Mouse (Mus musculus) lung, postnatal 0 days (tissue): ENCODE results near the gene Hoxd12. TPM values are rescaled to one million over a fixed set of nuclear protein-coding genes. Genes with fewer than 3 reads are reported as not detected.

Experiments
- ATAC-seq: fragments of 200-750 bp; cut with Nextera tagmentation; 2 replicates; pipeline ENCODE4 v1.8.0; 2017; ENCODE audit warnings: moderate library complexity
- DNase-seq: peaks from one replicate; pipeline ENCODE4 v3.0.0-alpha.2; 2016; ENCODE audit warnings: low spot score
- H3K27ac ChIP-seq: fragments of 300-500 bp; sonication (generic); 2 replicates; pipeline ENCODE4 v1.5.1; 2014; ENCODE audit warnings: antibody characterized with exemption, mild to moderate bottlenecking, low read length, mixed read lengths
- H3K27me3 ChIP-seq: fragments of 300-500 bp; sonication (generic); replicated peaks from 2 replicates; pipeline ENCODE4 v1.6.1; 2014; ENCODE audit warnings: low read length, mixed read lengths; ENCODE audit not compliant: insufficient read depth
- H3K36me3 ChIP-seq: fragments of 300-500 bp; sonication (generic); 2 replicates; pipeline ENCODE4 v1.6.1; 2014; ENCODE audit warnings: low read length, mixed read lengths; ENCODE audit not compliant: insufficient read depth
- H3K4me1 ChIP-seq: fragments of 300-500 bp; sonication (generic); 2 replicates; pipeline ENCODE4 v1.6.1; 2014; ENCODE audit warnings: antibody characterized with exemption, low read depth, low read length, mixed read lengths; ENCODE audit not compliant: insufficient read depth
- H3K4me2 ChIP-seq: fragments of 300-500 bp; sonication (generic); replicated peaks from 2 replicates; pipeline ENCODE4 v1.6.1; 2014; ENCODE audit warnings: low read depth, mild to moderate bottlenecking, low read length, moderate library complexity, mixed read lengths
- H3K4me3 ChIP-seq: fragments of 300-500 bp; sonication (generic); 2 replicates; pipeline ENCODE4 v1.5.1; 2014; ENCODE audit warnings: low read depth, low read length
- H3K9ac ChIP-seq: fragments of 300-500 bp; sonication (generic); replicated peaks from 2 replicates; pipeline ENCODE4 v1.6.1; 2014; ENCODE audit warnings: low read depth, mild to moderate bottlenecking
- H3K9me3 ChIP-seq: fragments of 300-500 bp; sonication (generic); 2 replicates; pipeline ENCODE4 v1.6.1; 2016; ENCODE audit warnings: low read length, mixed read lengths
- CTCF ChIP-seq: IDR thresholded peaks from 2 replicates; pipeline ENCODE4 v1.5.1; 2016; ENCODE audit warnings: antibody characterized with exemption, mild to moderate bottlenecking
- EP300 ChIP-seq: IDR thresholded peaks from 2 replicates; pipeline ENCODE4 v1.6.1; 2016; ENCODE audit warnings: antibody characterized with exemption, mild to moderate bottlenecking, control low read depth
- WGBS: fragments of 180-500 bp; shearing (Covaris S2); extraction: QIAGEN DNeasy Blood & Tissue Kit; methylation state at CpG from one replicate; pipeline ENCODE4 v1.1.7; 2014; 5-methylcytosine and 5-hydroxymethylcytosine counted together
- polyA plus RNA-seq: library from polyadenylated mRNA; unstranded; fragments of >200 nt; fragmentation: Nextera tagmentation; extraction: Ambion mirVana; gene quantifications from 2 replicates; pipeline ENCODE4 v1.2.1, GENCODE M21; 2015

Gene Hoxd12
- polyA plus RNA-seq, 1 experiment from 2014 or later = not detected

GRCm38 (mm10) chr2:74711721-74712621 lies 37.2 kb downstream of the Hoxd12 start, which contains the start of the genes Hoxd3 and Hoxd4:
Gene Hoxd3, plus strand, starts transcription at chr2:74711927.
Gene Hoxd4, plus strand, starts transcription at chr2:74711929.
- WGBS = 1% methylated on average over 61 of the region's 65 CpGs
- no peak; the same call in 1 of the 2 replicates for ATAC-seq
- no peak for TF ChIP-seq EP300
- TF ChIP-seq CTCF = no peak
- DNase-seq = no peak
- Histone ChIP-seq H3K36me3 (no peaks in the 10 kb centered on the region), H3K9me3 (no peaks in the 10 kb centered on the region), H3K9ac (no peak within 1 kb of the TSS), H3K4me3 (peak within 1 kb of the TSS; percentile 28), H3K4me1 (0 out of 2 replicates have a peak, but pooled peaks cover 6% of the 10 kb centered on the region), H3K4me2 (peak within 1 kb of the TSS; percentile 48), H3K27me3 (peaks cover 89% of the 10 kb centered on the region), H3K27ac (no peak within 1 kb of the TSS)

GRCm38 (mm10) chr2:74713239-74714150 lies 38.7 kb downstream of the Hoxd12 start:
- Histone ChIP-seq H3K4me1 (0 out of 2 replicates have a peak, but pooled peaks cover 6% of the 10 kb centered on the region), H3K4me2 (no peak overlapping the region), H3K9ac (no peak overlapping the region), H3K9me3 (no peaks in the 10 kb centered on the region), H3K4me3 (no peak overlapping the region), H3K36me3 (no peaks in the 10 kb centered on the region), H3K27me3 (peaks cover 87% of the 10 kb centered on the region), H3K27ac (no peak overlapping the region)
- ATAC-seq = no peak
- DNase-seq = no peak
- WGBS = 8% methylated on average over 19 of the region's 19 CpGs
- no peak for TF ChIP-seq EP300
- TF ChIP-seq CTCF = no peak

GRCm38 (mm10) chr2:74714156-74714789 lies 39.5 kb downstream of the Hoxd12 start:
- WGBS = 8% methylated on average over 18 of the region's 18 CpGs

GRCm38 (mm10) chr2:74714881-74715280 lies 40.1 kb downstream of the Hoxd12 start:
- 3% methylated on average over 14 of the region's 14 CpGs for WGBS
- no peaks in the 10 kb centered on the region for H3K36me3 ChIP-seq
- DNase-seq = no peak
- no peak overlapping the region for H3K9ac ChIP-seq
- 0 out of 2 replicates have a peak, but pooled peaks cover 6% of the 10 kb centered on the region for H3K4me1 ChIP-seq
- H3K9me3 ChIP-seq = no peaks in the 10 kb centered on the region
- peaks cover 85% of the 10 kb centered on the region for H3K27me3 ChIP-seq
- H3K4me3 ChIP-seq = no peak overlapping the region
- no peak for TF ChIP-seq CTCF
- no peak overlapping the region for H3K4me2 ChIP-seq
- no peak for ATAC-seq
- H3K27ac ChIP-seq = no peak overlapping the region

More at GRCm38 (mm10) chr2:74714156-74714789, 39.5 kb downstream of the Hoxd12 start:
- H3K4me3 ChIP-seq = no peak overlapping the region
- H3K4me2 ChIP-seq = no peak overlapping the region
- no peak overlapping the region for H3K27ac ChIP-seq
- no peaks in the 10 kb centered on the region for H3K9me3 ChIP-seq
- no peak overlapping the region for H3K9ac ChIP-seq
- H3K36me3 ChIP-seq = no peaks in the 10 kb centered on the region
- TF ChIP-seq CTCF = no peak
- TF ChIP-seq EP300 = no peak
- ATAC-seq = no peak
- no peak for DNase-seq
- H3K27me3 ChIP-seq = peaks cover 86% of the 10 kb centered on the region
- 0 out of 2 replicates have a peak, but pooled peaks cover 6% of the 10 kb centered on the region for H3K4me1 ChIP-seq

- DNase-seq (peak; percentile 89), ATAC-seq (peak; percentile 80)
- TF ChIP-seq EP300 (no peak), CTCF (peak; percentile 90)
- Histone ChIP-seq H3K9me3 (no peaks in the 10 kb centered on the region), H3K4me3 (no peak overlapping the region), H3K4me1 (0 out of 2 replicates have a peak, but pooled peaks cover 6% of the 10 kb centered on the region), H3K9ac (no peak overlapping the region), H3K4me2 (peak overlapping the region; percentile 36), H3K27ac (no peak overlapping the region), H3K27me3 (peaks cover 85% of the 10 kb centered on the region), H3K36me3 (no peaks in the 10 kb centered on the region)
- WGBS = 4% methylated on average over 22 of the region's 26 CpGs
Measured at GRCm38 (mm10) chr2:74715504-74716241, 40.9 kb downstream of the Hoxd12 start.
